Mouse (Mus musculus) MEL-GATA-1-ER (cell line): ENCODE results near the gene Bik.

Source experiments
- DNase-seq: peaks from one replicate; pipeline ENCODE4 v3.0.0-alpha.2; 2012; ENCODE audit warnings: low read depth; ENCODE audit errors: extremely low read depth

The Bik gene

GRCm38 (mm10) chr15:83546029-83546428 is 19.4 kb downstream of the Bik start:
- no peak for DNase-seq

DNA sequence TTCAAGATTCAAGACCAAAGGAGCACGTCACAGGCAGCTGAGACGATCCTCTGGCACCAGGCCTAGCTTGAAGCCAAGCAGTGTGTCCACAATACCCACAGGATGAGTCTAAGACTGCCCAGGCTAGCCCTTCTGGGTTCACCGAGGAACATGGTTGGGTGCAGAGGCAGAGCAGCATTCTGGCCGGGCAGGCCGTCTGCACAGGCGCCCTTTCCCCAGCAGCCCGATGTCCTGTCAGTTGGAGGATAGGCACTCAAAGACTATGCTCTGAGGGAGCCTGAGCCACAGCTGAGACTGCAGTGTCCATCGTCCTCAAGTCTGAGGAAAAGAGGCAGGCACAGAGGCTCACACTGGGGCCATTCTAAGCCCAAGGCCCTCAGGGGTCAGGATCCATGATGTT is 20.5 kb downstream of the Bik start:
- no peak for DNase-seq

DNA sequence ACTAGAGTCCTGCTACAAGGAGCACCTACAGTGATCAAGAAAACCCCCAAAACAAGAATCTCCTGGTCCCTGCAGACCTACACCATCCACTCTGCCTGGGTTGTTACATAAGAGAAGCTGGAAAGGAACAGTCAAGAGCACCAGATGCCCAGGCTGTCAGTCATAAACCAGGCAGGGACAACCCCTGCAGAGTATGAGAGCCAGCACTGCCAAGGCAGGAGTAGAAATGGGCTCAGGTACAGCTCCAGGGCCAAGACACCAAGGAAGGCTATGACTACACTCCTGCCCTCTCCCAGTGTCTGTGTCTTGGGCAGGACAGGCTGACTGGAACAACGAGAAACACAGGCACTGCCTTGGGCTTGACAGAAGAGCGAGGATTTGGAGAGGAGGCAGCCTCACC is 23.5 kb downstream of the Bik start:
- DNase-seq: no peak

DNA sequence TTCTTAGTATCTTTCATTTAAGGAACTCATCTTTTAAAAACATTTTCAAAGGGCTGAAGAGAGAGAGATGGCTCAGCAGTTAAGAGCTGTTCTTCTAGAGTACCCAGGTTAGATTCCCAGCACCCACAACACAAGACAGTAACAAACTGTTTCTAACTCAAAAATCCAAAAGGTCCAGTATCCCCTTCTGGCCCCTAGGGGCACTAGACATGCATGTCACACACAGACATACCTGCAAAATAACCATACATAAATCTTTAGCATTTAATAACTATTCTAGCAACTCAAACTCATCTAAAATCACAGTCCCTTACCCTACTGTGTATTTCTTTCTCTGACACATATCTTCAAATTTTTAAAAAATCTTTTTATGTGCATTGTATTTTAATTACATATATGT is 27.2 kb downstream of the Bik start:
- no peak for DNase-seq

DNA sequence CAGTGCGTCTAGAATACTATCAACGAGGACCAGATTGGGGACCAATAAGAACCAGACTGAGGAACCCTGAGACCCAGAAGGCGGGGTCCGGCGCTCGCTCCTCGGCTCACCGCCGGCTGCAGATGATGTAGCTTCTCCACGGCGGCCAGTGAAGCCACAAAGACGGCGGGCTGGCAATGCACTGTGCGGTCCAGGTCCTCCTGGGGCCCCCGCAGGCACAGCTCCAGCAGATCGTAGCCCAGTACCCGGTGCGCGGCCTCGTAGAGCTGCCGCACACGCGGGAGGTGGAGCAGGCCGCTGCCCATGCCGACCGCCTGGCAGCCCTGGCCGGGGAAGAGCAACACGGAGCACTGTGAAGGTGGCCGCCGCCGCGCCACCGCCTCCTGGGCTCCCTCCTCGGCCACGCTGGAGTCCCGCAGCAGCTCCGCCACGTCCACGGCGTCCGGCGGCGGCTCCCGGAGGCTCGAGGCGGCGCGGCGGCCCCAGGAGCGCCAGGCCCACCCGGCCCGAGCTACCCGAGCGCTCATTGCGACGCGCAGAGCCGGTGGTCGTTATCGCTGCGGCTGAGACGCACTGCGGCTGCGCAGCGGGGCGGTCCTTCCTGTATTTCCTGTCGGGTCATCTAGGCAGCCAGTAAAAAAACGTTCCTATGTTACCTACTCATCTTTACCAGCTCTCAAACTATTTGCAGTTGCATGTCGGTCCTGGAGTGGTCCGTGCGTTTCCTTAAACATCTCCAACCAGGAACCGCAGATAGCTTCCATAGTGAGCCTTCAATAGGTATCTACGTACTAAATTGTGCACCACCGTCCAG is 28.7 kb downstream of the Bik start:
- peak; percentile 74 for DNase-seq

DNA sequence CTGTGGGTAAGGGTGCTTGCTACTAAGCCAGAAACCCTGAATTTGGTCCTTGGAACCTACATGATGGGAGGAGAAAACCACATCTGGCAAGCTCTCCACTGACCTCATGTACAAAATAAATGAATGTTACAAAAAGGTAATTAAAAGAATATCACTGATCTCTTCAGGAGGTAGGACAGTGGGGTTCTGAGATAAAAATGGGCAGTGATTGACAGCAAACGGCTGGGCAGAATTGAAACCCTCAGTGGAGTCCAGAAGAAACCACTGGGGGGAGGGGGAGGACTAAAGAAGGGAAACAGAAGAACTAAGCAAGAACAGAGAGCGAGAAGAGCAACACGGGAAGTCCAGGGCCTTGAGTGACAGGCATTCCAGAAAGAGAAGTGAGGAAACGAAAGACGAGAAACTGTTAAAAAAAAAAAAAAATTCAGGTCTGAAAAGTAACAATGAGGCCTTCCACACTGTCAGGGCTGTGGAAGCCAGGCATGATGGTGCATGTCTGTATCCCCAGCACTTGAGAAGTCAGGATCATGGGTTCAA is 34.3 kb downstream of the Bik start:
- DNase-seq: no peak

DNA sequence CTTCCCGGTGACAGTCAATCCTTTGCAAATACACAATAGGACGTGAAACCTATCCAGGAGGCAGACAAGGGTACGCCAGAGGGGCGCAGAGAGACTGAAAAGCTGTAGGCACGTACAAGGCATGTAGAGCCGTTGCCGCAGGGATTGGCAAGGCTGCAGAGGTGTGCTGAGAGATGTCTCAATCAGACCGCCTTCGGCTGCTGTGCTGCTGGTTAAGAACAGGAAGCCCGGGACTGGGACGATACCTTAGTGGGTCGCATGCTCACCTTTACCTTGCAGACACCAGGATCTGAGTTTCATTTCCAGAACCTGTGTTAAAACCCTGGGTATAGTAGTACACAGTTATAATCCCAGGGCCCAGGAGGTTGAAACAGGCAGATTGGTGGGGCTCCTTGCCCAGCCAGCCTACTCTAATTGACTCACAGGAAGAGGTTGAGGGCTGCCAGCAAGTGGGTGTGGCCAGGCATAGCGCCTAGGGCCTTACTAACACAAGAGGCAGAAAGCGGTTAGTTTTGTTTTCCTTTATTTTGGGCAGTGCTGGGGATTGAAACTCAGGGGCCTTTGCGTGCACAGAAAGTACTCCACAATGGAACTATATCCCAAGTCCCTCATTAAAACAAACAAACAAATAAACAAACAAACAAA is 36.1 kb downstream of the Bik start:
- peak; percentile 79 for DNase-seq

DNA sequence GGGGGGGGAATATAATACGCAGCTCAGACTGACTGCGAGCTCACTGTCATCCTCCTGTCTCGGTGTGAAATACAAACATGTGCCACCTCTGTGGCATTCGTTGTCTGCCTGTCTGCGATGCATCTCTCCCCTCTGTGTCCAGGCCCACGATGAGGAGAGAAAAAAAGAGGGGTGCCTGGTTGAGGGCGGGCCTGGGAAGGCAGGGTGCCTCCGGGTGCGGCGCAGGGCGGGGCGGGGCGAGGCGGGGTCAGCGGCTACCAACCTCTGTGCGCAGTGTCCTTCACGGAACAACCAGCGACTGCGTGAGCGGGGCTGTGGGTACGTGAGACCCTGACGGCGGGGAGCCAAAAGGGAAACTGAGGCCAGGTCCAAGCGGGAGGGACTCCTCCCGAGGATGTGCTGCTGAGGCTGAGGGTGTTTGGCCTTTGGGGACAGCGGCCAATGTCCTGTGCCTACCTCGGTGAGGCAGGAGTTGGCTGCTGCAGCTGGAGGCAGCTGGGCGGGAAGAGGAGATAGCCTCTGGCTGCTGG is 36.7 kb downstream of the Bik start, which contains the start of the genes Tspo and Mcat:
Gene Tspo, plus strand, starts transcription at position 266 of the 530 bp plus-strand sequence.
Gene Mcat, minus strand, starts transcription at position 461 of the 530 bp plus-strand sequence.
- no peak for DNase-seq

- DNase-seq: peak; percentile 41
These were observed 37.4 kb downstream of the Bik start for GRCm38 (mm10) chr15:83563857-83564651.

GRCm38 (mm10) chr15:83565434-83565833 is 38.8 kb downstream of the Bik start:
- DNase-seq: no peak

- DNase-seq: no peak
These were observed 39.3 kb downstream of the Bik start for GRCm38 (mm10) chr15:83566006-83566405.

DNA sequence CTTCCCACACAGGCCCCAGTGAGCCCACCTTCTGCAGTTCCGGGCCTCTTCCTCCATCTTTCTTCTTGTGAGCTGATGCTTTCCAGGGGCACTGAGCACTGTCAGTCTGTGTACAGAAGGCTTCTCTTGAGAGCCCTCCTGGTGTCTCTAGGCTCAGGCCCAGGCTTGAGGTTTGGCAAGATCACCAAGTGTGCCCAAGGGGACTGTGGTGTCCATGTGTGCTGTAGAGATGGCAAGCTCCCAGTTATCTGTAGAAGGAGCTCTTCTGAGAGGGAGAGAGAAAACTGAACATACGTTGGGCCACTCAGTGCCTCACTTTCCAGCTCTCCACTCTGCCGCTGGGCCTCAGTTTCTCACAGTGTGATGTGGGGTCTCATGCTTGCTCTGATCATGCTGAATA is 41.1 kb downstream of the Bik start:
- DNase-seq: no peak

- no peak for DNase-seq
These were observed 41.9 kb downstream of the Bik start for GRCm38 (mm10) chr15:83568544-83568943.

DNA sequence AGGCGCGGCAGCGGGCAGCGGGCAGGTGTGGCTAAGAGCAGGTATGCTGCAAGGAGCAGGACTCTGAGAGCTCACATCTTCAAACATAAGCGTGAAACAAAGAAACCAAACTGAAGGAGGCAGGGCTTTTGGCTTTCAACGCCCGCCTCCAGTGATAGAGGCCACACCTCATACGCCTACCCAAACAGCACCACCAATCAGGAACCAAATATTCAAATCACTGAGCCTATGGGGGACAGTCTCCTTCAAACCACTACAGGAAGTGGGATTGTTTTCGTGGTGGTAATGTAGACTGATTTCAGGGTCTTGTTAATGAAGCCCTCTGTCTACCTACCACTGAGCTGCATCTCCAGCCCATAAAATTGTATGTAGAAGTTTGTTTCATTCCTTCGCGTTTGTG is 43.0 kb downstream of the Bik start:
- DNase-seq: peak; percentile 41

- no peak for DNase-seq
These were observed 44.0 kb downstream of the Bik start for GRCm38 (mm10) chr15:83570641-83571040.

GRCm38 (mm10) chr15:83571636-83572035 is 45.0 kb downstream of the Bik start:
- no peak for DNase-seq

DNA sequence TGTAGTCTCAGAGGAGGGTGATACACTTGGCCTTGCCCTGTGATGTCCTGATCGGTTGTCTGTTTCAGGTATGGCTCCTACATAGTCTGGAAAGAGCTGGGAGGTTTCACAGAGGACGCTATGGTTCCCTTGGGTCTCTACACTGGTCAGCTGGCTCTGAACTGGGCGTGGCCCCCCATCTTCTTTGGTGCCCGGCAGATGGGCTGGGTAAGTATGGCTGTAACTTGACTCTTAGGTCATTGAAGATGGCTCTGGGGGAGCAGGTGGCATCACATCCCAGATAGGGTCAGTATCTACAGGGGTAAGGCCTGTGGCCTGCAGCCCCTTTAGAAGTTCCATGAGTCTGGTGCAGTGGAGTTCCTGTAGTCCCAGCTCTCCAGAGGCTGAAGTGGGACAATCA is 45.5 kb downstream of the Bik start:
- no peak for DNase-seq

GRCm38 (mm10) chr15:83573606-83574005 is 46.9 kb downstream of the Bik start:
- DNase-seq: no peak

GRCm38 (mm10) chr15:83574731-83575351 is 48.2 kb downstream of the Bik start:
- DNase-seq: no peak

- no peak for DNase-seq
These were observed 48.9 kb downstream of the Bik start for GRCm38 (mm10) chr15:83575543-83575942.

DNA sequence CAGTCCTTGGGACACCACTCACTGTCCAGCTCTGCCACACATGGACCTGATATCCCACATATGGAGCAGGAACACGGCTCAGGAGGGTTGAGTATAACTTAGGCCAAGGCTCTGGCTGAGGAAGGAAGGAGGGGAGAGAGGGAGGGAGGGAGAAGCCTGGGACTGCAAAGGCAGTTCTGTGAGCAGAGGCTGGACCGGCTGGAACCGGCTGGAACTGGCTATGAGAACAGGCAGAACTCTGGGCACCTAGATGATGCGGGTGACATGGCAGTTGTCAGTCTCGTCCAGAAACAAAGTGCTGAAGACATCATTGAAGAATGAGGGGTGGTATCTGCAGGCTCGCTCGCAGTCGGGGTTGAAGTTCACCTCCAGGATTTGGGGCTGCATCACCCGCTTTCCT is 50.0 kb downstream of the Bik start:
- no peak for DNase-seq
